Mouse (Mus musculus) megakaryocyte-erythroid progenitor cell, adult 5-6 weeks (primary cell): Measurements from ENCODE around the gene Cyb561. TPM values are rescaled to one million over a fixed set of nuclear protein-coding genes. Genes with fewer than 3 reads are reported as not detected.

Experiments used
- ATAC-seq: replicated peaks from 2 replicates; pipeline ENCODE4 v1.8.0; 2016; ENCODE audit warnings: mild to moderate bottlenecking, inconsistent platforms; ENCODE audit not compliant: severe bottlenecking, poor library complexity, low FRiP score, low TSS enrichment
- total RNA-seq, 2 experiments: library from RNA; stranded (forward) in 1 of 2; stranded (reverse) in 1 of 2; fragments of 200-1000, 215-1000 nt in 1 of 2; fragments of >200 nt in 1 of 2; fragmentation: Nextera tagmentation in 1 of 2; gene quantifications; 2 replicates each; pipeline ENCODE4 v1.2.3; 2014 to 2017

Gene Cyb561
- 3.3 and 10.0 TPM in 2 replicates for total RNA-seq (2014; fragmentation: Nextera tagmentation)
- 2.1 and 2.5 TPM in 2 replicates for total RNA-seq (2017)

GRCm38 (mm10) chr11:105952911-105953386, at the start of gene Cyb561:
Cyb561 (minus strand) TSS chr11:105953336.
- no peak for ATAC-seq

DNA sequence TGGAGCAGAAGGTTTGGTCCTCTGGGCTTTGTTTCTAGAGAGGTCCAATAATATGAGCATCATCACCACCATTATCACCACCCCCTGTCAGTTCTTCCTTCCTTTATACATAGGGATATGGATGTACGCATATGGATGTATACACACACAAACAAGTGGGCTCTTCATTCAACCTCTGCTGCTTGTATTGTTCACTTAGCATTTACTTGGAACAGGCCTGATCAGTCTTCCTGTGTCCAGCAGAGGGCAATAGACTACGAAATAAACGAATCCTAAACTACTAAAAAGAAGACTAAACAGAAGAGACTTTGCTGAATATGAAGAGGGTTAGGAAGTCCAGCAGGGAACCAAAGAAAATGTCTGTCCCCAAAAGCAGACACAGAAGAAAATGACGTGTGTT, 48.6 kb upstream of the Cyb561 start:
- ATAC-seq, result peak; percentile 59; the same call in 1 of the 2 replicates

GRCm38 (mm10) chr11:106000062-106000461, 46.9 kb upstream of the Cyb561 start:
- no peak for ATAC-seq

DNA sequence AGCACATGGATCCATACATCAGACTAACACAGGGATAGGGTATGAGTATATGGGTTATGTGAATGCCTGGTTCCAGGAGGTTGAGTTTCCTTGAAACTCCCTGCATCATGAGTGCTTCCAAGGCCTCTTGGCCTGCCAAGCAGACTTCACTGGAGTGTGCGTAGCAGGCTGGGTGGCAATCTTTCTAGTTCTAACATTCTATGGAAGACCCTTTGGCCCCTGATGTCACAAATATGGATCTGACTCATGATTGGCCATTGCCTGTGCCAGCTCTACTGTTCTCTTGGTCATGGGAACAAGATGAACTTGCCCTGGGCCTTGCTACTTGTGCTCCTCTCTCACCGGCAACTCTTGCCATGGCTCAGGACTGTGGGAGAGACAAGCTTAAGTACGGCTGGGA, 41.2 kb upstream of the Cyb561 start, which contains the start of gene Ace3:
Gene Ace3 (plus strand): TSS at position 301 of the 400 bp plus-strand sequence.
- ATAC-seq, result no peak

DNA sequence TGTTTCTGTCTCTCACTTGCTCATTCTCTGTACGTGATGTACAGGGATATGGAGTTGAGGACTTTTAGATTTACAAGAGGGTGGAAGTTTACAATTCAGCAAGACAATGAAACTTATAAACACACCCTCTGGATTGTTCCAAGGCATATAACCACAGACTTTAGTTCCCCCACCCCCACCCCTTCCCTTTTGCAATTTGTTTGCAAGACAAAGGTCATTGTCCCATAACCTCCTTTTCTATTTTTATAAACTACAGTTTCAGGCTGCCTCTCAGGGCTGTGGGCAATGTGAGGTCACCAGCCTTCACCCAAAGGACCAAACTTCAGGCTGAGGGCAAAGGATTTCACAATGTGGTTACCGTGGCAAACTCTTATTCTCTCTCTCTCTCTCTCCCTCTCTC, 37.1 kb upstream of the Cyb561 start:
- ATAC-seq, result no peak

DNA sequence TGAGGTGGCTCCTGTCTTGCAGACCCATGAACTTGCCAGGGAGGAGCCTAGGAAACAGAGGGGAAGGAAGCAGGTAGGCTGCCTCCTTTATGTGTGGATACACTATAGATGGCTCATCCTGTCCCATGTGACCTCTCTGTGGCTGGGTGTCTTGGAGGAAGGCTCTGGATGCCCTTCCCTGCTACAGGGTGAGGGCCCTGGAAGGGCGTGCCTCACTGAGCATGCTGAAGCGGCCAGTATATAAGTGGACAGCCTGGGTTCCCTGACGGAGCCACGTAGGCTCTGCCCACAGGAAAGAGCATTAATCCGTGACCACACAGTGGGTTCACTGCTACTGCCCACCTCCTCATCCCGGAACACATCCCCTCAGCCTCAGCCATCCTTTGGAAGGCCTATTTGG, 36.3 kb upstream of the Cyb561 start:
- no peak for ATAC-seq

GRCm38 (mm10) chr11:105987446-105987845, 34.3 kb upstream of the Cyb561 start:
- ATAC-seq, result no peak

- ATAC-seq, result no peak
Measured at GRCm38 (mm10) chr11:105984452-105984851, 31.3 kb upstream of the Cyb561 start.

- ATAC-seq, result no peak
Measured at GRCm38 (mm10) chr11:105978634-105979033, 25.5 kb upstream of the Cyb561 start.

DNA sequence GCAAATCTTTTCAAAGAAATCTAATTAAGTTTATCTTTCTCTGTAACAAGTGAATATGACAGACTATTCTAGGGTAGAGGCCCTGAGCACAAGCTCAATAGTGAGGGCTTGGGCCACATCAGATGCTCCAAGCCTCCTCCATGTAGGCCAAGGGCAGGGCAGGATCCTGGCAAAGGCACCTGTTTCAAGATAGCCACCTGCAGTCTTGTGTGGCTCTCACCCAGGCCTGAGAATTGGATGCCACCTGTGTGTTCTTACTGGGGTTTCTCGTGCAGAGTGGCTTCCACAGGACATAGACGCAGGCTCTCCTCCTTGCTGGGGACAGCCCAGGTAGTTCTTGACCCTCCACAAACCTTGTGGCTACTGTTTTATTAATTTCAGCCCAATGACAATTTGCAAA, 25.1 kb upstream of the Cyb561 start:
- no peak for ATAC-seq

GRCm38 (mm10) chr11:105975636-105976035, 22.5 kb upstream of the Cyb561 start:
- ATAC-seq, result no peak

- ATAC-seq, result no peak
Measured at GRCm38 (mm10) chr11:105975050-105975449, 21.9 kb upstream of the Cyb561 start.

DNA sequence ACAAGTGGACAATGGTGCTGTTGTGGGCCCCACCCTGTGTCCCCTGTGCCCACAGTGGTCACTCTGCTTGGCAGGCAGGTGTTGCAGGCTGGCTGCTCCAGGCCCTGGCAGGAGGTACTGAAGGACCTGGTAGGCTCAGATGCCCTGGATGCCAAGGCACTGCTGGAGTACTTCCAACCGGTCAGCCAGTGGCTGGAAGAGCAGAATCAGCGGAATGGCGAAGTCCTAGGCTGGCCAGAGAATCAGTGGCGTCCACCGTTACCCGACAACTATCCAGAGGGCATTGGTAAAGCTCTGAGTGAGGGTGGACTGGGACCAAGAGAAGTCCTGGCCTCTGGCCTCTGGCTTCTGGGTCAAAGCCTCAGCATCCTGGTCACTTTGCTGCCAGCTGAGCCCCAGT, 21.5 kb upstream of the Cyb561 start:
- ATAC-seq, result no peak

DNA sequence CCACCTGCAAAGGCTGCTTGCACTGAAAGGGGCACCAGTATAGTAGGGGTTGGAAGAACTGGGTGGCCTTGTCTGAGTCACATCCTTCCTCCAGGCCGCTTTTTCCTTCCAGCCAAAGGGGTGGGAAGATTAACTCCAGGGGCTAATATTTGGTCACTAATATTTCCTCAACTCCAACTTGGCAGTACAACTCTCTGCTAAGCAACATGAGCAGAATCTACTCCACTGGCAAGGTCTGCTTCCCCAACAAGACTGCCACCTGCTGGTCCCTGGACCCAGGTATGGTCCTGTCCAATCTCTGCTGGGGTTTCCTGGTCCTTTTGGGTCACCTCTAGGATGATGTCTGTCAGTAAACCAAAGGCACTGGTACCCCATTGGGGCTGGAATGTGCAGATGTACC, 16.4 kb upstream of the Cyb561 start:
- no peak for ATAC-seq

GRCm38 (mm10) chr11:105968948-105969347, 15.8 kb upstream of the Cyb561 start:
- no peak for ATAC-seq

DNA sequence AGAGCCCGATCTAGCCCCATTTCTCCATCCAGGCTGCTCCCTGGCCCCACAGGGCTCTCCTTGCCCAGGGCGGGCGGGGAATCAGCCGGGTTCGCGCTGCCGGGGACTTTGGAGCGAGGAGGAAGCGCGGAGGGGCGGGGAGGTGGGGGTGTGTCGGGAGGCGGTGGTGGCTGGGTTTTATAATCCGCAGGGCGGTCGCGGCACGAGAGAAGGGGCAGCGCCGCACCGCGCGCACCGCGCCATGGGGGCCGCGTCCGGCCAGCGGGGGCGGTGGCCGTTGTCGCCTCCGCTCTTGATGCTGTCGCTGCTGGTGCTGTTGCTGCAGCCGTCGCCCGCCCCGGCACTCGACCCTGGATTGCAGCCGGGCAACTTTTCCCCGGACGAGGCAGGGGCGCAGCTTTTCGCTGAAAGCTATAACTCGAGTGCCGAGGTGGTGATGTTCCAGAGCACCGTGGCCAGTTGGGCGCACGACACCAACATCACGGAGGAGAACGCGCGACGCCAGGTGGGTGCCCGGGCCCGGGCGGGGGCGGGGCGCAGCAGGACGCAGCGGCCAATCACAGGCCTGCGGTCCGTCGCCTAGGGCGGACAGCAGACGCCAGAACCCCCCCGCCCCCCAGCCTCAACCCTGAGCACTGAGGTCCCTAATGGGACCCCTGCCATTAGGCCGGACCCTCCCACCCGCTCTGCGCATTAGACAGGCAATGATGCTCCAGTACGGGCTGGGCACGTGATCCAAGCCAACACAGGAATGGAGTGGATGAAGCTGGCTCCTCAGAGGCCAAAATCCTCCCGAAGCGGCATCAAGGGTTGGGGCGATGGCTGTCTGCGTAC, 14.8 kb upstream of the Cyb561 start, which contains the start of gene Ace:
Gene Ace (plus strand): TSS at position 205 of the 834 bp plus-strand sequence.
- ATAC-seq, result no peak

DNA sequence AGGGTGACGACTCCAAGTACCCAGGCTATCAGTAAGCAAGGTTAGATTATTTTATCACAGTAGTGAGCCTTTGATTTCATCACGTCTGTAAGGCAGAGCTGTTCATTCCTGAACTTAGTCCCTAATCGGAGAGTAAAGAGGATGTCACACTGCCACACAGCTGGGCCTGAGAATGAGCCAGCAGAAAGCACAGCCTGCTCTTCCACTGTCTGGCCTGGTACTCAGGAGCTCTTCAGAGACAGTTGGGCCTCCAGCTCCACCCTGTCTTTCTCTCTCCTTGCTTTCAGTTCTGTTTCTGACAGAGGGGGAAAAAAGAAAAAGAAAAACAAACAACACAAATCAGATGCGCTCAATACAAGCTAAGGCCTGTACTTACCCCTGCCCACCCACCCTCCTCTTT, 13.2 kb upstream of the Cyb561 start:
- ATAC-seq, result no peak

DNA sequence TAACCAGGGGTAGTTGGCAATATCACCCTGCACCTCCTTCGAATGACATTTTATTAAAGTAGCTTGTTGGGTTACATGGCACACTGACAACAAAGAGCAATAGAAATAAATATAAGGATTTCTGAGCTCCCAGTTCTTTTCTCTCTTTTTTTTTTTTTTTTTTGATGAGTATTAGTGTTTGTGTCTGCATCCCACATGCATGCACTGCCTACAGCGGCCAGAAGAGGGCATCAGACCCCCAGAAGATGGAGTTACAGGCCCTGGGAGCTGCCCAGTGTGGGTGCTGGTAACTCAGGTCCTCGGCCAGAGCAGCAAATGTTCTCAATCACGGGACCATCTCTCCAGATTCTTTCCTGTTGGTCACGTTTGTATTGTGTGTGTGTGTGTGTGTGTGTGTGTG, 11.6 kb upstream of the Cyb561 start:
- ATAC-seq, result no peak

GRCm38 (mm10) chr11:105959355-105959754, 6.2 kb upstream of the Cyb561 start:
- peak; percentile 17; the same call in 1 of the 2 replicates for ATAC-seq

DNA sequence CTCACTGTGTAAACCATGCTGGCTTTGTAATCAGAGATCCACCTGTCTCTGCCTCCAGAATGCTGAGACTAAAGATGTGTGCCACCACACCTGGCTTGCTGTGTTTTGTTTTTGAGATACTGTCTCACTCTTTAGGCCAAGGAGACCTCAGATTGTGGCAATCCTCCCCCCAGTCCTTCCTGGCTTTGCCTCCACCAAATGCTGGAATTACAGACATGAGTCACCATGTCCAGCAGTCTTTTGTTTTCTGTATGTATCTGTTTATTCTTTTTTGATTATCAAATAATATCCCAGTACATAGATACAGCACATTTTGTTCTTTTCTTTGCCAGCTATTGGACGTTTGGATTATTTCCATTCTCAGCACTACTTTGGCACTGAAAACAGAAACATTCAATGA, 5.4 kb upstream of the Cyb561 start:
- ATAC-seq, result no peak

- no peak for ATAC-seq
Measured at GRCm38 (mm10) chr11:105957501-105957900, 4.4 kb upstream of the Cyb561 start.
